Mouse (Mus musculus) stomach, postnatal 0 days (tissue): ENCODE measurements around the gene Slc25a10.

Source experiments
- CTCF ChIP-seq: IDR thresholded peaks from 2 replicates; pipeline ENCODE4 v1.5.1; 2016; ENCODE audit warnings: antibody characterized with exemption, low read depth, mild to moderate bottlenecking, moderate library complexity
- EP300 ChIP-seq: optimal IDR thresholded peaks from 2 replicates; pipeline ENCODE3; 2016; ENCODE audit warnings: antibody characterized with exemption

DNA sequence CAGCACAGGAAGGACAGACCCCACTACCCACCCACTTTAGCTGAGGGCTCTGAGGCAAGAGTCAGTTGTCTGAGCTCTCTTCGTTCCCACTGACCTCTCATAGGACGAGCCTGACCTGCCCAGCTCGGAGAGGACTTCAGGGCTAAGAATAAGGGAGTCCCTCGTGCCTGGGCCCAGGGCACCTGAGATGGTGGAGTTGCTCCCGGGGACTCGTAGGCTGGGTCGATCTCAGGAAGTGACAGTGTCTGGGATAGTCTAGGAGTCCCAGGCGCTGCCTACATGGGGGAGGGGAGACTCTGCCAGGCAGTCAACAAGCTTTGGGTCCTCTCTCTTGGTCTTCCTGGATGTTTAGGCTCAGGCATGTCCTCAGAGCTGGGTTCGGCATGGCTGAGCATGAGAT, 28.9 kb downstream of the Slc25a10 start:
- no peak for TF ChIP-seq EP300
- TF ChIP-seq CTCF: no peak
